Mouse (Mus musculus) lung, postnatal 10 days (tissue): ENCODE results near the gene Dmgdh.
A peak's percentile ranks its signal among the peaks of the same experiment; 100 is the strongest.

Experiments
- DNase-seq: peaks from one replicate; pipeline ENCODE4 v3.0.0; 2021

Dmgdh gene

GRCm38 (mm10) chr13:93711226-93711625 lies 37.0 kb downstream of the Dmgdh start:
- no peak for DNase-seq

- no peak for DNase-seq
Observed at GRCm38 (mm10) chr13:93712362-93712761, 38.1 kb downstream of the Dmgdh start.

- DNase-seq: no peak
Observed at GRCm38 (mm10) chr13:93713826-93714225, 39.6 kb downstream of the Dmgdh start.

GRCm38 (mm10) chr13:93717113-93717512 lies 42.9 kb downstream of the Dmgdh start:
- no peak for DNase-seq

GRCm38 (mm10) chr13:93718948-93719347 lies 44.7 kb downstream of the Dmgdh start:
- DNase-seq: peak; percentile 82

GRCm38 (mm10) chr13:93721916-93722315 lies 47.7 kb downstream of the Dmgdh start:
- no peak for DNase-seq

GRCm38 (mm10) chr13:93723455-93723854 lies 49.2 kb downstream of the Dmgdh start:
- no peak for DNase-seq

GRCm38 (mm10) chr13:93724206-93724605 lies 50.0 kb downstream of the Dmgdh start:
- peak; percentile 26 for DNase-seq

- no peak for DNase-seq
Observed at GRCm38 (mm10) chr13:93735131-93735636, 61.0 kb downstream of the Dmgdh start.

GRCm38 (mm10) chr13:93744118-93744517 lies 69.9 kb downstream of the Dmgdh start:
- DNase-seq: no peak

- no peak for DNase-seq
Observed at GRCm38 (mm10) chr13:93752597-93753400, 78.6 kb downstream of the Dmgdh start.

- no peak for DNase-seq
Observed at GRCm38 (mm10) chr13:93755084-93755483, 80.9 kb downstream of the Dmgdh start.

- DNase-seq: no peak
Observed at GRCm38 (mm10) chr13:93756674-93757073, 82.4 kb downstream of the Dmgdh start.

- DNase-seq: no peak
Observed at GRCm38 (mm10) chr13:93757514-93757913, 83.3 kb downstream of the Dmgdh start.

GRCm38 (mm10) chr13:93758149-93758898 lies 84.1 kb downstream of the Dmgdh start:
- DNase-seq: no peak

- DNase-seq: no peak
Observed at GRCm38 (mm10) chr13:93761831-93762230, 87.6 kb downstream of the Dmgdh start.

- DNase-seq: no peak
Observed at GRCm38 (mm10) chr13:93762879-93763278, 88.6 kb downstream of the Dmgdh start.

GRCm38 (mm10) chr13:93764321-93764973 lies 90.2 kb downstream of the Dmgdh start:
- no peak for DNase-seq

GRCm38 (mm10) chr13:93771031-93771587 lies 96.9 kb downstream of the Dmgdh start:
- DNase-seq: no peak

- peak; percentile 90 for DNase-seq
Observed at GRCm38 (mm10) chr13:93771588-93772278, 97.5 kb downstream of the Dmgdh start, which contains the start of gene Arsb. Gene Arsb, plus strand, starts transcription at chr13:93771630.

GRCm38 (mm10) chr13:93772279-93772636 lies 98.0 kb downstream of the Dmgdh start:
- DNase-seq: no peak

GRCm38 (mm10) chr13:93772861-93773260 lies 98.6 kb downstream of the Dmgdh start:
- DNase-seq: no peak
